Mouse (Mus musculus) WW6 (cell line): ENCODE results near the gene Gm20388.

ENCODE experiments used
- DNase-seq: peaks from one replicate; pipeline ENCODE4 v3.0.0-alpha.2; 2013; ENCODE audit warnings: low read depth, low spot score

Gm20388 gene

DNA sequence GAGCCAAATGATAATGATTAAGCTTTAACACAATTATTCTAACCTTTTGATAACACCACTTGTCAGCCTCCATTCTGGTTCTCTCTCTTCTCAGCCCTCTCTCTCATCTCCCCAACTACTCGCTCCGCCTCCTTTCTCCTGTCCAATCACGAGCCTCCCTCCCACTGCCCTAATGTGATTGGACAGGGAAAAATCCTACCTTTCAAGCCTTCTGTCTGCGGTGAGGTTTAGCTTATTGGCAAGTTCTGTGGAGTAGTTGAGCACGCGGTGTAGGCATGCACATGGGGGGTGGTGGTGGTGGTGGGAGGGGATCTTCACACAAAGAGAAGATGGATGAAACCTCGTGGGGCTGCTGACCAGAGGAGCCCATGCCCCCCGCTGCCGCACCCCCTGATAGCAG is 102.3 kb downstream of the Gm20388 start:
- no peak for DNase-seq

DNA sequence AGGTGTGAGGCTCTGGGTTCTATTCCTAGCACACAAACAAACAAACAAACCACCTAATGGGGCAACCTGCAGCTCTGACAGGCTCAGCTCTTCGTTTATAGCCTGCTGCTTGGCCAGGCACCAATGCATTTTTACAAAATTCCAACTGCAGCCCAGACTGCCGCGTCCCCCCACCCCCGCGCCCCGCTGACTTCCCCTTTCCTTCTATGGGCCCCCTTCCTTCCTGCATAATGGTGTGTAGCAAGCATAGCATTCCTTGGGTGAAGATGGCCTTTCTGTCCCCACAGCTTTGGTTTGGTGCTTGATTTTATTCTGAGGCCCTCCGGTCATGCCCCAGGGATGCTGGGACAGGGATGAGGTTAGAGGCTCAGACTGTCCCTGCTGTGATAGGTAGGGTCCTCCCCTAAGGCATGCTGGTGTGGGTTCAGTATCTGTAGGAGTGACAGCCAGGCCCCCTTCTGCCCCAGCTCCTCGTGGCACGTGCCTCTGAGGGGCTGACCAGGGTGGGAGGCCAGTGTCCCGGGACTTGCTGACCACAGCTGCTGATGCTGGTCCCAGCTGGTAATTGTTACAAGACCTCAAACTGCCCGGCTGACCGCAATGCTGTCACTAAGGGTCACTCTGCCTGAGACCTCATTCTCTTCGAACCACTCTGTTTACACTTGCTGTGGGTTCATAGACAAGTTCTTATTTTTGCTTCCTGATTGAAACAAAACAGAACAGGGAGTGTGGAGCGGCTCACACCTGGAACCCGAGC is 103.8 kb downstream of the Gm20388 start:
- no peak for DNase-seq

DNA sequence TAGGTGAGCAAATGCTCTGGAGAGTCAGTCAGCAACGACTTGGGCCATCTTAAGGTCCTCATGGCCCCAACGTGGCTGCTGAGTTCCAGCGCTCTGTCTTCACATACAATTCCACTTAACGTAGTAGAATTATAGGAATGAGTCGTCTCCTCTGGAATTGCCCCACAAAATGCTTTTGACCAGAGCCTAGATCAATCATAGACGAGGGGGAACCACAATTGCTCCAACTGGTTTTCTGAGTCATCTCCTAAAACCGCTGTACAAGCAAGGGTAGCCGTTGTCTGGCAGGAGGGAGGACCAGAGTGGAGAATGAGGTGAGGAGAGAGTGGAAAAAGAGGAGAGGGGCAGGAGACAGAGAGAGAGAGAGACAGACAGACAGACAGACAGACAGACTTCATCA is 105.3 kb downstream of the Gm20388 start:
- no peak for DNase-seq

DNA sequence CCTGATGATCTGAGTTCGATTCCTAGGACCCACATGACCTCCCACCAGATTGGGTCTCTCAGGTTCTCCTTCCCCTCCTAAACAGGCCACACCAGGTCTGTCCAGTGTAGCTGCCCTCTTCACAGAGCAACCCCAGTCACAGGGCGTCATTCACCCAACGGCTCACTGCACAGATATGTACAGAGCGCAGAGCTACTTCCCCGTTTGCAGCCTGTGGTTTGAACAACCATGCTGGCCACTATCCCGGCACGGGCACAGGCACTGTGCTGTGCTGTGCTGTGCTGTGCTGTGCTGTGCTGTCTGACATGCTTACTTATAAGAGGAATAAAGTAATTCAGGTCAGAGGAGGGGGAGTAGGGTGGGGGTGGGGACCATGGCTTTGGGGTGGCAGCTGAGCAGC is 105.8 kb downstream of the Gm20388 start:
- DNase-seq: no peak

DNA sequence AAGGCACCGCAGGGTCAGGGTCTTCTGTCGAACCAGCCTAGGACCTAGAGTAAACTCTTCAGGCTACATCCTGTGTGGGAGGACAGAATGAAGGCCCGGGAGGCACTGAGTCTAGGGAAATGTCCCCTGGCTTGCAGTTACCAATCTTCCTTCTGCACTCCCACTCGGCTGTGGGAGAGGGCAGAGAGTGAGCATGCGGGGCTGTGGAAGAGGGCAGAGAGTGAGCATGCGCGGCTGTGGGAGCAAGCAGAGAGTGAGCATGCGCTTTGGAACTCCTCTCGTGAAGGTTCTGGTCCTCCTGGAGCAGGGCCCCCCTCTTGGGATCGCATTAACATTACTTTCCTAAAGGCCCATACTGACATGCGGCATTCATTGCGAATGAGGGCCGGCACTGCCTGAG is 106.7 kb downstream of the Gm20388 start:
- DNase-seq: no peak

DNA sequence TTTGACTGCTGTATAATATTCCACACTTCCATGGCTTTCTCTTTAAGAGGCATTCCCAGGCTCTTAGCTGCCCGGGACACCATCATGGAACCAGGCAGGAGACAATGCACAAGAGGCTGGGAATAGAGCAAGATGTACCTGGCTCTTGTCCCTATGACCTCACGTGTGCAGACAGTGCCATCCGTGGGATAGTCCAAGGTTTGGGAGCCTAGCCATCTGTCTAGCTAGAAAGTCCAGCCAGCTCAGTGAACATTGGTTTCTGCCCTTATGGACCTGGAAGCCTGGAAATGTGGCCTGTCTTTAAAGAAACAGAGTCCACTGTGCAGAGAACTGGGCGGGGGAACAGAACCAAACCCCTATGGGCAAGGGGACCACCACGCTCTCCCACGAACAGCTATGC is 107.1 kb downstream of the Gm20388 start:
- no peak for DNase-seq

DNA sequence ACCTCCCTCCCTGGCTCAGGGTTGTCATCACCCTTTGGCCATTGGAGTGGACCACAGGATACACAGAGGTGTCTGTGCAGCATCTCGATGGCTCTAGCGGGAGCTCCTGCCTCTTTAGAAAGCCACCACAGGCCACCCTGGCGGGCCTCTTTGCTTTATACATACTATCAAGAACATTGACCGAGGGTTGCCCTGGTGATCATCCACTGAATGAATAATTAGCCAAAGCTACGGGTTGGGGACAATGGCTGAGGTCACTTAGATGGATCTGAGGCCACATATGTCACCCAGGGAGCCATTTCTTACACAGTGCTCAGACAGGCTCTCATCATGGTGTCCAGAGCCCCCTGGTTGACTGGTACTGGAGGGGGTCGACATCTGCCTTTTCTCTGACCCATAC is 107.7 kb downstream of the Gm20388 start:
- no peak for DNase-seq

DNA sequence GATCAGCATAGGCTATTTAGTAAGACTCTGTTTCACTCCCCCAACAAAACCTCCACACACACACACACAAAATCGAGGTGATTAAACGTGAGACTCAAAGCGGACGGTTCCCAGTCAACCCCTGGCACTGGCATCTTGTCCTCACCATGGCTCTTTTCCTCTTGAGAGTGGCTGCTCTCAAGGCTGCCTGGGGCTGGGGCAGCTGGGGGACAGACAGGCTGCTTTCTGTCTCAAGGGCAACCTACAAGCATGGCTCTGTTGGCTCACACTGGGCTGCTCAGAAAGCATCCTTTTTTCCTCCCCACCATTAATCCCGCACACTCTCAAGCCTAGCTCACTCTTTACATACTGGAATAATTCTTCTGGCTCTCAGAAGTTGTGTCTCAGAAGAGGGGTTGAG is 108.7 kb downstream of the Gm20388 start:
- DNase-seq: no peak

DNA sequence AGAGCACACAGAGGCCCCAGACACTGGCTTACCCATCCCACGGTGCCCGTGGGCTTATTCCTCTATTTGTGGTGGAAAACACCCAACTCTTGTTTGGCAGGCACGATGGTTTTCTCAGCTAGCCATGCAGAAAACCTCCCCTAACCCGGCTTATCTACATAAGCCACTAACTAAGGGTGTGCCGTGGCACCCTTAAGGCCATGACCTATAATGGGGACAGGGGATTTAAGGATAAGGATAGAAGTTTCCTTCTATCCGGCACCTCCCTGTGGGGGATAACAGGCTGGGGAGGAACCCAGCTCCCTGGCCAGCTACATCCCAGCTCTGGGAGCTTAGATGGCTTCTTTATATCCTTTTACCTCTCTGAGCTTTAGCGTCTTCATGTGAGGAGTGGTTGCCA is 109.7 kb downstream of the Gm20388 start:
- DNase-seq: no peak

DNA sequence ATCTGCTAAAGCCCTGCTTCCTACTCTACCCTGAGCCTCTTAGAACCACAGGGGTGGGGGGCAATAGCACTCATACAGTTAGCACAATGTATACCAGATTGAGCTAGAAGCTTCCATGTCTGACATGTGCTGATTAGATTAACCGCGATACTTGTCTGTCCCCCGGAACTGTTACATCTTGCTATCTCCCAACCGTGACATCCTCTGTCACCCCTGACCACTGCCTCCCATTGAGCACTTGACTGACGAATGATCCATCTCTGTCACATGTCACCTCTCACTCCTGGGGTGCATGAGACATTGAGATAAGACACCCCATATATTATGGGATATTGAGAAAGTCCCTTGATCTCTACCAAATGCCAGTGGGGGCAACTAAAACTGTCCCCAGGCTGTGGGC is 115.6 kb downstream of the Gm20388 start:
- no peak for DNase-seq

DNA sequence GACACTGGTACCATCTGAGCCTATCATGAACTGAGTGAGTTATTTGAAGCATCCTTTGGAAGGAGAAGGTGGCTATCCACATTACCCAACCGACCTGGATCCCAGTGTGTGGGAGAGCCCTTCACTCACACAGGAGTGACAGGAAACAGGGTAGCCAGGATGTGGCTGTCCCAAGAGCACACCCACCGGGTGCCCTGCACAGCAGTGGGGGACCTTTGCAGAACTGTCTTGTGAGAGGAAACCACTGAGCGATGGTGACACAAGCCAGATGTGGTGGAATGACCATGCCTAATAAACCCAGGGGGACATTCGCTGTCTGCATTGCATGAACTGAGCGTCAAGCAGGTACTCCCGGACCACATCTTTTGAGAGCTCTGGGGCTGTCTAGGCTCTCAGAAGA is 116.3 kb downstream of the Gm20388 start:
- no peak for DNase-seq

DNA sequence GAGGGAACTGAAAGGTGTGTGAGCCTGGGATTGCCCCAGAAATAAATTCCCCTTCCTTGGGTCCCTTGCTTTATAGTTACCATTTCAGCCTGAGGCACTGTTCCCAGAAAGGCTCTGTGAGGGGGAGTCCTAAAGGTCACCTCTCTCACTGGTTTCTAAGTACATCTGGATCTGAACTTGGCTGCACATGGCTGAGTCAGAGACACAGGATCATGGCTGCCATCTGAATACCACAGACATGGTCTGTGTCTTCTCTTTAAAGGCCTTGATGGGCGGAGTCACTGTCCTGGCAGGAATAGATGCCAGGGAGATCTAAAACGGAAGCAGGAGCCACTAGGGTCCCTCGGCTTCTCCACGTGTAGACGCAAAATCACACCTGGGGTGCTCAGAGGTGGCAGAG is 119.8 kb downstream of the Gm20388 start:
- no peak for DNase-seq

DNA sequence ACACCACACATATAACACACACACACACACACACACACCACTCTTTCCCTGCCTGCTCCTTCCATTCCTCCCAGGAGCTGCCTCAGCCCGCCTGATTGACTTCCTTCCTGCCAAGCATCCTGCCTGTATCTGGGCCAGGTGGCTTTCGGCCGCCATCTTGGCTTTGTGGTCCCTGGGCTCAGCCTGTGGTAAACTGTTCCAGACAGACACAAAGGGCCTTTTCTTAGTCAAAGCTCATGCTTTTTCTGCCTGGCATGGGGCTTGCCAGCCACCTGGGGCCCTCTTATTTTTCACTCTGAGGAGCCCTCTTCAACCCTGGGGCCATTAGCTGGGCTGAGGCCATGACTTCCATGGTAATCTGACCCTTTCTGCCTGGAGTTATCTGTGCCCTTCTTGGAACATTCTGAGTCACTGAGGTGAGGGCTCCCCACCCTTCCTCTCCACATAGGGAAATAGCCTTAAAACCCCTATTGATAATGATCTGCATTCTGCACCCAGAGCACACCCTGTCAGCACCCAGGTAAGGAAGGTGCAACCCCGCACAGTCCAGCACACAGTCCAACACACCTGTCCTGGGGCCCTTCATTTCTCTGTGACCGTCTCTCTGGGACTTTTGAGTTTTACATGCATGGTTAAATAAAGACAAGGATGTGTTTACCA is 122.0 kb downstream of the Gm20388 start:
- no peak for DNase-seq

DNA sequence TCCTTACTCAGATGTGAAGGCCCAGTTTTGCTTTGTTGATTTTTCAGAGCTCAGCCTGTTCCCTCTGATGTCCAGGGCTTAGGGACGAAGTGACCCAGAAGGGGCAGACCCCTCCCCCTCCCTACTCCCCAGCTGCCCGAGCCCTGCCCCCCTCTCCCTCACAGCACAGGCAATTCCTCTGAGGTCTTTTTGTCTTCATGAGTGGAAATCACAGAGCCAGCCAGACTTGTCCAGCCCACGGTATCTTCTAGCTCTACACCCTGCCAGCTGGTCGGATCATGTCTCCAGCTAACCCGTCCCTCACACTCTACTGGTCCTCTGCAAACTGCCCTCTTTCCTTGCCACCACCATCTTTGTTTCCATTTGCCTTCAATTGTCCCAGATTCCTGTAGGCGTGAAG is 123.8 kb downstream of the Gm20388 start:
- DNase-seq: no peak

DNA sequence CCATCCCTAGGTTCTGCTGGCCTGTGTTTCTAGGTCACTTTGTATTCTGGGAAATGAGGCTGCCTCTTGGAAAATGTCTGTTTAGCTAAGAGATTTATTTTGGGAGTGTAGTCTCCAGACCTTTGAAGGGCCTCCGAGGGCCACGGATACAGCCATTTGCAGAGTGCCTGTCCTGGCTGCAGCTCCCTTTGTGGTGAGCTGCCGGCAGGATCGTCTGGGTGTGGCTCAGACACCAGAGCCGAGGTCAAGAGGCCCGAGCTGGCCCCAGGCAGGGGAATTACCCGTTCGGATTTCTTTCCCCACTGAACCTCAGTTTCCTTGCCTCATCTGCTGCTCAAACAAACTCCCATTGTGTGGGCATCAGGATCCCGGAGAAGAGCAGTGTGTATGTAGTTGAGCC is 125.5 kb downstream of the Gm20388 start:
- no peak for DNase-seq

DNA sequence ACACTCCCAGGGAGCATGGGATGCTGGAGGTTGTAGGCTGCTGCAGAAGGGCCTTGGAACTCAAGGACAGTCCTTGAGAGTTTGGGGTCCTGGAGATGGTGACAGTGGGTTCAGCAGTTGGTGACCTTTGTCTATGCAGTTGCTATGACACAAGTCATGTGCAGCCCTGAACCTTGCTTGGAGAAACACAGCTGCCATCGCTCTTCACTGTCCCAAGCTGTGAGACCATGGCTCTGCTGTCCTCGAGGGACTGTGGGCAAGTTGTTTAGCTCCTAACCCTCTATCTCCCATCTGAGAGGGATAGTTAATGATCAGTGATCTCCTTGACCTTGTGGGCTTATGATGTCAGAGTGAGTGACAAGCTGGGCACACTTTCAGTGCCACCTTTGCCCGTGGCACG is 125.9 kb downstream of the Gm20388 start:
- DNase-seq: no peak

DNA sequence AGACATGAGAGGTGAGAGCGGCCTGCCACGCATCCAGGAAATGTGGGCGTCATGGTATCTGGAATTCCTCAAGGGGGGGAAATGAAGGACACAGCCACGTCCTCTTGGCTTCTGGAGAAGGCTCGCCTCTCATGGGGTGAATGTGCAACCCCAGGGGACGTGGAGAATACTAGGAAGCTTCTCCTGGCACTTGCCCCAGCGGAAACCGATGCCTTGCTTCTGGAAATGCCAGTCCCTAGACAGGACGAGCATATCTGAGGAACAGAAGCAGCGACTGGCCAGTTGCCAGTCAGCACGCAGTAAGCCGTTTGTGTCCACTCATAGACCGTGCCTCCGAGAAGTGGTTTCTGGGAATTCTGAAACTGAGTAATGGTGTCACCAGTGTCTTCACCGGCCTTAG is 126.6 kb downstream of the Gm20388 start:
- no peak for DNase-seq

DNA sequence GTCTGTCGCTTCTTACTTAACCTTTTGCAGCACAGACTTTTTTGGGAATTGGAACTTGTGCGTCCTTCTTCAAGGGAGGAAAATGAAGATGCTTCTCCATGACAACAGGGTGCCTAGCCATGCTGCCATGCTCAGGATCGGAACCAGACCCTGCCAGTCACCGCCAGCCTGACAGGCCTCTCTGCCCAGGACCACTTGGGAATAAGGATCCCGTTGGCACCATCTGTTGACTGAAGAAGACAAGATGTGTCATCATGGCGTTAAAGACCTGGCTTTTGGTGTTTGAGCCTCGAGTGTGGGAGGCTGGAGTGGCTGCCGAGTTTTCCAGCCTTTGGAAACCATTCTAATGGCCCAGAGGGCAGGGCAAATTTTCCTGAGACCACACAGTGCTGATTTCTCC is 127.0 kb downstream of the Gm20388 start:
- no peak for DNase-seq

DNA sequence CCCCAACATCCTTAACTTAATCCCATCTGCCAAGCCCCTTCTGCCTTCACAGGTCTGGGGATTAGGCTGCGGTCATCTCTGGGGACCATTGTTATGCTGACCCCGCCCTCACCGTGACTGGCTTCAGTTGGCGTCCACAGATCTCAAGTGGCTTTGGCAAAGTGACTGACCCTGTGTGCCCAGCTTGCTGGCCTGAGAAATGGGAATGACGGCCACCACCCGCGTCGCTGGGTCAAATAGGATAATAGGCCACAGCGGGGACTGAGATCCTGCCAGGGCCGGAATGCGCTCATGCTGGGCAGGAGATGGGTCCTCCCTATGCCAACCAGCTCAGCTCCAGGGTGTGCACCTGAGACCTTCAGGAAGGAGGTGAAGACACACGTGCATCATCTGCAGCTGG is 128.1 kb downstream of the Gm20388 start:
- DNase-seq: no peak

DNA sequence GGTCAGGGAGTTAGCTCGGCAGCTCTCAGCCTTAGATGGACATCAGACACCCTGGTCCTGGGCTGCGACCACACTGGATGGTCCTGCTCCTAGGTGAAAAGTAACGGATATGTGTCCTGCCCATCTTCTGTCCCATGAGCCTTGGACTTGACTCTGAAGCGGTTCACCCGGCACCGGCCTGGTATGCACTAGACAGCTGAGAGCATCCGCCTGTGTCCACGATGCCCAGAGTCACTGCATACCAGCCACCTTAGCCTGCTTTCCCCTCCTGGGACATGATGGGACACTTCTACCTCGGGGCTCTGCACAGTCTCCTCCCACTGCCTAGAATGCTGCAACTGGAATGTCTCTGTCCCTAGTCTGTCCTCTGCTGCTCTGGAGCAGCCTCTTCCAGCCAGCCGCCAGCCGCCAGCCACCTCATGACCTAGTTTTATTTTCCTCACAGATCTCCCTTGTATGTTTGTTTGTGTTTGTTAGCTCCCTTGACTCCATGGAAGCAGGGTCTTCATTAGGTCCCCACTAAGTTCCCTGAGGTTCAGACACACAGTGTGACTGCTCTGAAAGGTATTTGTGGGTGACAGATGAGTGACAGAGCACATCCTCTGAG is 128.8 kb downstream of the Gm20388 start:
- DNase-seq: no peak

DNA sequence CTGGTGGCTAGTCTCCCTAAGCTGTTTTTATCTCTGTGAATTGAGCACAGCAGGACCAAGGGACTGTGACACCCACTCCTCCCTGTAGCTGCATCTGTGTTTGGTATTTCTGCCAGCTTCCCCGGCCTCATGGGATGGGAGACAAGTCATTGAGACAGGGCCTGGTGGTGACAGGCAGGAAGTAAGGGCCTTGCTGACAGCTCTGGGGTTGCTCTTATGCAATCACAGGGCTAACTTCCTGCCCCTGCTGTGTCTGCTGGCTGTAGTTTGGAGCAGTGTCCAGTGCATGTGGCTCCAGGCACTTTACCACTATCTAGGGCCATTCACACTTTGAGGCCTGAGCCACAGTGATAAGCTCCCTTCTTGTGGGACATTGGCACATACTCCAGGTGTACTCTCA is 130.2 kb downstream of the Gm20388 start:
- DNase-seq: no peak

DNA sequence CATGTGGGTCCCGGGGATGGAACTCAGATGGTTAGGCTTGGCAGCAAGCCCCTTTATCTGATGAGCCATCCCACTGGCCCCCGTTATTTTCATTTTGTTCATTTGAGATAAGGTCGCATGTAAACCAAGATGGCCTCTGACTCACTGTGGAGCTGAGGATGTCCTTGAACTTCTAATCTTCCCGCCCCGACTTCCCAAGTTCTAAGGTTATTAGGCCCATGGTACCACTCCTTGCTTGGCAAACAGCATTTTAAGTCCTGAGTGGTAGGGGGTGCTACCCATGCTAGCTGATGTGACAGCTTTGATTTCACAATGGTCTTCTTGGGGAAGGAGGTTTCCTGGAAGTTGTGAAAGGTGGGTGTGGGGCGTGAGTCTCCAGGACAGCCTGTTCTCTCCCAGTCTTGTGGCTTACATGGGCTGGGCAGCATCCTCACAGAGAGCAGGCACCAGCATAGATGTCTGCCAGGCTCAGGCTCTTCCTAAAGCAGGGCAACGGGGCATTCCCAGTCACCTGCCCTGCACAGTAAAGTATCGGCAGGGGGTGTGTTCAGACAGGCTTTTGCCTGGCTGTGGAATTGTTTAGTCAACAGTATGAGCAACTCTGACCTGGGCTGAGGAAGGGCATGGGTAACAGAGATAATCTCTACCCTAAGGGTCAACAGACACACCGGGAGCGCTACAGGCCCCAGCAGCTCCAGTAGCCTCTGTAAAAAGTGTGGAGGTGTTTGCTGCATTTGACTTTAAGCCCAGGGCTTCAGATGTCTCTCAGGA is 132.1 kb downstream of the Gm20388 start:
- DNase-seq: no peak
